Mouse (Mus musculus) intestine, postnatal 0 days (tissue): ENCODE measurements at regions not wholly inside any gene's neighbourhood (a gene's known extent, or its start where the extent isn't known, plus 50 kb on each side); places are given as distances from the start of the nearest gene placed in this dataset.

Experiments used
- ATAC-seq: fragments of 200-750 bp; cut with Nextera tagmentation; 2 replicates; pipeline ENCODE4 v1.8.0; 2017; ENCODE audit warnings: mild to moderate bottlenecking, moderate TSS enrichment, moderate library complexity
- H3K27ac ChIP-seq: fragments of 300-500 bp; sonication (generic); 2 replicates; pipeline ENCODE4 v1.5.1; 2014; ENCODE audit warnings: mild to moderate bottlenecking, low read depth, low read length, moderate library complexity
- H3K27me3 ChIP-seq: fragments of 300-500 bp; sonication (generic); replicated peaks from 2 replicates; pipeline ENCODE4 v1.6.1; 2014; ENCODE audit warnings: low read length, mixed read lengths; ENCODE audit not compliant: control insufficient read depth, insufficient read depth
- H3K36me3 ChIP-seq: fragments of 300-500 bp; sonication (generic); 2 replicates; pipeline ENCODE4 v1.6.1; 2014; ENCODE audit warnings: mild to moderate bottlenecking, moderate library complexity; ENCODE audit not compliant: control insufficient read depth, insufficient read depth
- H3K4me1 ChIP-seq: fragments of 300-500 bp; sonication (generic); replicated peaks from 2 replicates; pipeline ENCODE4 v1.6.1; 2014; ENCODE audit warnings: antibody characterized with exemption, low read length, mixed read lengths; ENCODE audit not compliant: control insufficient read depth, insufficient read depth
- H3K4me2 ChIP-seq: fragments of 300-500 bp; sonication (generic); replicated peaks from 2 replicates; pipeline ENCODE4 v1.6.1; 2014; ENCODE audit warnings: low read depth, mild to moderate bottlenecking, moderate library complexity
- H3K4me3 ChIP-seq: fragments of 300-500 bp; sonication (generic); 2 replicates; pipeline ENCODE4 v1.5.1; 2014; ENCODE audit warnings: low read depth, low read length
- H3K9ac ChIP-seq: fragments of 300-500 bp; sonication (generic); 2 replicates; pipeline ENCODE4 v1.6.1; 2014; ENCODE audit warnings: mild to moderate bottlenecking, low read depth, low read length
- H3K9me3 ChIP-seq: fragments of 300-500 bp; sonication (generic); 2 replicates; pipeline ENCODE4 v1.6.1; 2016; ENCODE audit warnings: mixed run types; ENCODE audit not compliant: control insufficient read depth
- CTCF ChIP-seq: sonication (generic); IDR thresholded peaks from 2 replicates; pipeline ENCODE4 v1.5.1; 2016; ENCODE audit warnings: low read depth, mild to moderate bottlenecking, control low read depth, antibody characterized with exemption, moderate library complexity
- WGBS: fragments of 180-500 bp; shearing (Covaris S2); extraction: QIAGEN DNeasy Blood & Tissue Kit; methylation state at CpG from one replicate; pipeline ENCODE4 v1.1.7; 2014; 5-methylcytosine and 5-hydroxymethylcytosine counted together

GRCm38 (mm10) chr15:60762071-60762470 lies 91.5 kb downstream of the Fam84b start:
- 61% methylated on average over 2 of the region's 2 CpGs for WGBS
- TF ChIP-seq CTCF: peak; percentile 67
- Histone ChIP-seq H3K9ac (no peak overlapping the region), H3K4me2 (no peak overlapping the region), H3K4me1 (no peaks in the 10 kb centered on the region), H3K36me3 (no peaks in the 10 kb centered on the region), H3K27ac (no peak overlapping the region), H3K4me3 (no peak overlapping the region), H3K9me3 (no peaks in the 10 kb centered on the region), H3K27me3 (no peaks in the 10 kb centered on the region)
- ATAC-seq: no peak

DNA sequence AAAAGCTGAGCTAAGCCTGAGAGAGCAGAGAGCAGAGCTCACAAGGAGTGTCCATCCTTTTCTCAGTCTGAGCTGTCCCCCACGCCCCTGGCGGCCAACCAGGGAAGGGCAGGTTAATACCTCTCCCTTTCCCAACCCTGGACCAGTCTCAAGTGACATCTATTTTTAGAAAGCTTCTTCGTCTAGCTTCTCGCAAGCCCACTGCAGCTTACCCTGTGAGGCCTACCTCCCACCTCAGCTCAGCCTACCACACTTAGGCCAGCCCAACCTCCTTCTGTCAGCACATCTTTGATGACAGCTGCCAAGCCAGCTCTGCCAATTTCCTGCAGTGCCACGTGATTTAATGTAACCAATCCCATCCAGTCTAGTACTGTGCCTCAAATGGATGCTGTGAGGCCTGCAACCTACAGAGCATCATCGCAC lies 93.6 kb downstream of the Fam84b start:
- Histone ChIP-seq H3K4me2 (no peak overlapping the region), H3K36me3 (no peaks in the 10 kb centered on the region), H3K27ac (no peak overlapping the region), H3K9me3 (no peaks in the 10 kb centered on the region), H3K4me3 (no peak overlapping the region), H3K4me1 (no peaks in the 10 kb centered on the region), H3K27me3 (no peaks in the 10 kb centered on the region), H3K9ac (no peak overlapping the region)
- TF ChIP-seq CTCF: peak; percentile 83
- no peak for ATAC-seq
- WGBS: 35% methylated on average over 6 of the region's 6 CpGs

GRCm38 (mm10) chr15:60754246-60754645 lies 99.3 kb downstream of the Fam84b start:
- 93% methylated on average over 5 of the region's 5 CpGs for WGBS

GRCm38 (mm10) chr15:60739598-60739997 lies 114.0 kb downstream of the Fam84b start:
- Histone ChIP-seq H3K9ac (no peak overlapping the region), H3K36me3 (no peaks in the 10 kb centered on the region), H3K4me1 (no peaks in the 10 kb centered on the region), H3K4me2 (no peak overlapping the region), H3K27ac (no peak overlapping the region), H3K9me3 (no peaks in the 10 kb centered on the region), H3K4me3 (no peak overlapping the region), H3K27me3 (no peaks in the 10 kb centered on the region)
- no peak for ATAC-seq
- no peak for TF ChIP-seq CTCF
- WGBS: 57% methylated on average over 2 of the region's 2 CpGs

More at GRCm38 (mm10) chr15:60754246-60754645, 99.3 kb downstream of the Fam84b start:
- ATAC-seq: no peak
- Histone ChIP-seq H3K9me3 (no peaks in the 10 kb centered on the region), H3K9ac (no peak overlapping the region), H3K4me3 (no peak overlapping the region), H3K27me3 (no peaks in the 10 kb centered on the region), H3K4me1 (no peaks in the 10 kb centered on the region), H3K27ac (no peak overlapping the region), H3K36me3 (no peaks in the 10 kb centered on the region), H3K4me2 (no peak overlapping the region)
- TF ChIP-seq CTCF: no peak

GRCm38 (mm10) chr15:60738258-60738657 lies 115.3 kb downstream of the Fam84b start:
- ATAC-seq: no peak
- no peaks in the 10 kb centered on the region for H3K27me3 ChIP-seq
- WGBS: 65% methylated on average over 3 of the region's 3 CpGs
- TF ChIP-seq CTCF: no peak
- H3K36me3 ChIP-seq: no peaks in the 10 kb centered on the region
- no peaks in the 10 kb centered on the region for H3K4me1 ChIP-seq
- H3K4me3 ChIP-seq: no peak overlapping the region
- no peak overlapping the region for H3K9ac ChIP-seq
- H3K9me3 ChIP-seq: no peaks in the 10 kb centered on the region
- no peak overlapping the region for H3K4me2 ChIP-seq
- H3K27ac ChIP-seq: no peak overlapping the region

DNA sequence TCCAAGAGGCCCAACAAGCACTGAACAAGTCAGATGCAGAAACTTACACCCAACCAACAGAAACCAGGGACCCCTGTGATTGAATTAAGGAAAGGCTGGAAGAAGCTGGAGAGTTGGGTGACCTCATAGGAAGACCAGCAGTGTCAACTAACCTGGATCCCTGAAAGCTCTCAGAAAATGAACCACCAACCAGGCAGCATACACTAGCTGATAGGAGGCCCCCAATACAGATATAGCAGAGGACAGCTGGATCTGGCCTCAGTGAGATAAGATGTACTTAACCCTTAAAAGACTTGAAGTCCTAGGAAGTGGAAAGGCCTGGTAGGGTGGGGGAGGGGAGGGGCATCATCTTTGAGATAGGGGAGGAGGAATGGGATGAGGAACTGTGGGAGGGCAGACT lies 121.2 kb downstream of the Fam84b start:
- H3K4me2 ChIP-seq: no peak overlapping the region
- H3K4me3 ChIP-seq: no peak overlapping the region
- no peak for ATAC-seq
- no peaks in the 10 kb centered on the region for H3K36me3 ChIP-seq
- no peaks in the 10 kb centered on the region for H3K9me3 ChIP-seq
- no peak for TF ChIP-seq CTCF
- H3K27me3 ChIP-seq: no peaks in the 10 kb centered on the region
- H3K9ac ChIP-seq: no peak overlapping the region
- no peaks in the 10 kb centered on the region for H3K4me1 ChIP-seq
- H3K27ac ChIP-seq: no peak overlapping the region

DNA sequence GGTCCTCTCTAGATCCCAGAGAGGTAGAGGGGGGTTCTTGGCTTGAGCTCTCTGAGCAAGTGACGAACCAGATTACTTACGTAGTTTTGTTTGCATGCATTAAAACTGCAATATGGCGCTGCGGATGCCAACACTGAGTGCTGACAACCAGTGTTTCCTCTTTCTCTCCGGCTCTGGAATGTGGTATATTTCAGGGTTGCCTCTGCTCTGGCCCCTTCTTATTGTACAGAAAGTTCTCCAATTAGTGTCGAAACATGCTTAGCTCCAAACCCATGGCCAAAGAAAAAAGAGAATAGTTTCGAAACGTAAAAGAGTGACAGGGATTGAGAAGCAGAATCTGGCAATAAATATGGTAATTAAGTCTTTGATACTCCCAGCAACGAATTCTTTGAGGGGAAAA lies 124.8 kb downstream of the Fam84b start:
- no peak for TF ChIP-seq CTCF
- no peaks in the 10 kb centered on the region for H3K4me1 ChIP-seq
- no peak for ATAC-seq
- H3K4me2 ChIP-seq: no peak overlapping the region
- H3K9me3 ChIP-seq: no peaks in the 10 kb centered on the region
- WGBS: 80% methylated on average over 9 of the region's 9 CpGs
- H3K36me3 ChIP-seq: no peaks in the 10 kb centered on the region
- no peak overlapping the region for H3K9ac ChIP-seq
- H3K27ac ChIP-seq: no peak overlapping the region
- no peak overlapping the region for H3K4me3 ChIP-seq
- H3K27me3 ChIP-seq: no peaks in the 10 kb centered on the region
